In genomic region chr1:84359611-84360500, GRCm38 (mm10) we compare ENCODE assay signal across 11 mouse cellular contexts. TPM values are rescaled to one million over a fixed set of nuclear protein-coding genes. Genes with fewer than 3 reads are reported as not detected.
DNase-seq lines count a peak whose midpoint lies in the region; ATAC-seq and TF ChIP-seq lines count a peak whose summit lies in the region.
"Had no signal": no experiment of that assay in that cellular context is flagged by ENCODE, and none has a peak within 500 bp of the region (broad histone marks: within the 10 kb centered on the region; RNA-seq: fewer than 3 reads in every experiment).

No protein-coding gene starts in this region.

- no peak for TF ChIP-seq CTCF in C2C12 (IDR thresholded peaks at IDR 0.05; ENCODE audit: control insufficient read depth, insufficient read depth, insufficient read length)

- no peak for ATAC-seq in liver, embryonic 11.5 days (replicated peaks; ENCODE audit: low FRiP score)

- no peak overlapping the region for H3K4me3 ChIP-seq in C2C12 (ENCODE audit: insufficient read depth, poor library complexity, severe bottlenecking)
- H3K4me3 ChIP-seq in liver, embryonic 11.5 days (ENCODE audit: low read depth, low read length), result no peak overlapping the region
- H3K4me3 ChIP-seq: embryonic facial prominence, embryonic 12.5 days; kidney, embryonic 15.5 days had no signal

- 74% methylated on average over 6 of the region's 6 CpGs for WGBS in liver, embryonic 11.5 days

- intact Hi-C loops in heart, postnatal 25 days (cut with DNase I), result no loop called here

- H3K27ac ChIP-seq in liver, embryonic 11.5 days (ENCODE audit: low read depth, low read length), result no peak overlapping the region
- H3K27ac ChIP-seq: embryonic facial prominence, embryonic 12.5 days; kidney, embryonic 15.5 days had no signal

- H3K79me3 ChIP-seq in C2C12 (ENCODE audit: low read depth), result no peaks in the 10 kb centered on the region

- H3K9ac ChIP-seq in liver, embryonic 11.5 days (ENCODE audit: low read depth, low read length), result no peak overlapping the region
- H3K9ac ChIP-seq: embryonic facial prominence, embryonic 12.5 days; kidney, embryonic 15.5 days had no signal

- no peaks in the 10 kb centered on the region for H3K27me3 ChIP-seq in C2C12 (ENCODE audit: control insufficient read depth, insufficient read depth, insufficient read length)
- no peaks in the 10 kb centered on the region for H3K27me3 ChIP-seq in liver, embryonic 11.5 days (replicated peaks; ENCODE audit: control insufficient read depth, insufficient read depth, low read length)
- H3K27me3 ChIP-seq: embryonic facial prominence, embryonic 12.5 days; kidney, embryonic 15.5 days had no signal

- no peaks in the 10 kb centered on the region for H3K36me3 ChIP-seq in C2C12 (ENCODE audit: control insufficient read depth, insufficient read depth)
- H3K36me3 ChIP-seq in liver, embryonic 11.5 days (ENCODE audit: control insufficient read depth, insufficient read depth, low read length), result no peaks in the 10 kb centered on the region
- H3K36me3 ChIP-seq: embryonic facial prominence, embryonic 12.5 days; kidney, embryonic 15.5 days had no signal

- no peaks in the 10 kb centered on the region for H3K79me2 ChIP-seq in C2C12 (ENCODE audit: control insufficient read depth, insufficient read depth)

- H3K4me2 ChIP-seq in liver, embryonic 11.5 days, result no peak overlapping the region
- H3K4me2 ChIP-seq: embryonic facial prominence, embryonic 12.5 days; kidney, embryonic 15.5 days had no signal

- H3K9me3 ChIP-seq in liver, embryonic 11.5 days (ENCODE audit: control insufficient read depth, low read length), result no peaks in the 10 kb centered on the region
- H3K9me3 ChIP-seq: embryonic facial prominence, embryonic 12.5 days; kidney, embryonic 15.5 days had no signal

- H3K4me1 ChIP-seq in liver, embryonic 11.5 days (replicated peaks; ENCODE audit: control insufficient read depth, insufficient read depth, low read length), result no peaks in the 10 kb centered on the region
- H3K4me1 ChIP-seq: embryonic facial prominence, embryonic 12.5 days had no signal

- peak; percentile 77 for DNase-seq in adrenal gland, adult 2 months
- peak; percentile 52 to 64 for DNase-seq in cerebellum, postnatal 25 days
- peak; percentile 65 for DNase-seq in heart, postnatal 25 days (ENCODE audit: low spot score)
- DNase-seq in spleen, postnatal 36 days (ENCODE audit: low spot score in 2 of 2), result no peak
- no peak for DNase-seq in liver, embryonic 11.5 days (ENCODE audit: low spot score)
- DNase-seq in embryo, embryonic 11 days, result no peak
- no peak for DNase-seq in MN1 (ENCODE audit: low spot score)
- DNase-seq: right cerebral cortex, postnatal 14 days had no signal

- no peak overlapping the region for H3ac ChIP-seq in C2C12 (ENCODE audit: control insufficient read depth, insufficient read length, low read depth)

TF ChIP-seq in C2C12, 6 proteins besides CTCF, POLR2A, EP300 and RAD21:
- no peak for TF ChIP-seq MYOG (IDR thresholded peaks at IDR 0.05; ENCODE audit: control insufficient read depth, extremely low read depth, insufficient read length)
- TF ChIP-seq CEBPB (IDR thresholded peaks at IDR 0.05; ENCODE audit: low read depth), result no peak
- TF ChIP-seq MYOD1 (IDR thresholded peaks at IDR 0.05; ENCODE audit: control insufficient read depth, insufficient read length, low read depth), result peak; percentile 37
- TF ChIP-seq USF1 (IDR thresholded peaks at IDR 0.05; ENCODE audit: low read depth), result peak; percentile 61
- TF ChIP-seq MAX (IDR thresholded peaks at IDR 0.05), result no peak
- peak; percentile 72 for TF ChIP-seq FOSL1 (IDR thresholded peaks at IDR 0.05; ENCODE audit: insufficient read depth, low read length, poor library complexity, severe bottlenecking)
TF ChIP-seq in C2C12: peak in this region for 3.

RNA-seq across cellular contexts. Expression of gene Pid1, which starts 4.1 kb away (rescaled TPM):
- polyA plus RNA-seq in C2C12 (2012; fragmentation: generic; extraction: Trizol), result 0.21 TPM
- total RNA-seq in adrenal gland, adult 2 months (2021), result 10 to 100 TPM; 18.5 to 21.2 TPM
- 15.5 and 15.8 TPM in 2 replicates for polyA plus RNA-seq in adrenal gland, adult 2 months (2012; rRNA removed)
- total RNA-seq in heart, postnatal 25 days (2021), result 10 to 100 TPM in 1 of 2 experiments, 1 to 10 TPM in 1; 8.7 to 11.1 TPM
- 20.6 and 20.7 TPM in 2 replicates for polyA plus RNA-seq in liver, embryonic 11.5 days (2014; fragmentation: Nextera tagmentation; extraction: Ambion mirVana)

Comparison
In these comparisons a context has a peak if more than half of its experiments do, and no peak if none do; other contexts are left out.
1. DNase-seq: peak in adrenal gland, adult 2 months (single experiment), cerebellum, postnatal 25 days (2 of 2) and heart, postnatal 25 days (single experiment); none in spleen, postnatal 36 days (0 of 2), liver, embryonic 11.5 days (single experiment), embryo, embryonic 11 days (single experiment) and MN1 (single experiment).
2. RNA of gene Pid1, which starts 4.1 kb away (polyA plus RNA-seq): 20.6 to 20.7 TPM in liver, embryonic 11.5 days and 15.5 to 15.8 TPM in adrenal gland, adult 2 months; 0.21 TPM in C2C12 (single experiment); every median in the first group is over 10 times any median in the second.